Mouse (Mus musculus): Measurements from ENCODE around the gene Suco. TPM values are rescaled to one million over a fixed set of nuclear protein-coding genes. Genes with fewer than 3 reads are reported as not detected.

Suco gene
- total and polyA plus RNA-seq, 3 experiments: 6.4 to 6.8 TPM; not detected in 1

DNA sequence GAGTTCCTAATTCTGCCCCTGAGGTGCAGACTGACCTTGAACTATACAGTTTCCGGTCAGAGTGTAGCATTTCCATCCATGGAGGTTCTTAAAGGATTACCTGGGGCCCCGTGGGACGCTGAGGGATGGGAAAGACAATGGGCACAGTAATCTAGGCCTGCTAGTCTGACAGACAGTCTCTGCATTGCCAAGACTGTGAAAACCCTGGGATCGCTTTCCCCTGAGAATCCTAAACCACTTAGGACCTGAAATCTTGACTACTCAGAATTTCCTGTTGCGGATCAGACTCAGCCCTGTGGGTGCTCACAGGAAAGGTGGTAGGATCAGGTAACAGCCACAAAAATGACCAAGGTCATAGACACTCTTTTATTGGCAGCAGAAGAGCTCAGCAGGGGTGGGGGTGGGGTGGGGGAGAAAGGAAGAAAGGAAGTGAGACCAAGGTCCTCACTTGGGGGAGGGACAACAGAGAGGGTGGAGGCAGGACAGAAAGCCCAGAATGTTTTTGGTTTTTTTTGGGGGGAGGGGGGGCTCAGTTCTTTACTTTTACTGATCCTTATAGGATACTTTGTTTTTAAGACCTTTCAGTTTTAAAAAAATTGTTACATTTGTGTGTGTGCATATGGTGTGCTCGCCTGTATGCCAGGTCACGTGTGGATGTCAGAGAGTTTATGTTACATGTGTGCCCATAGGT lies 42.3 kb upstream of the Suco start:
- no peak for DNase-seq (ENCODE audit: low read depth, low spot score)
- peaks cover 3 to 6% of the 10 kb centered on the region in 2 experiments; a peak in 3 of 4 replicates for H3K27me3 ChIP-seq (ENCODE audit: control insufficient read depth in 1 of 2, insufficient read depth in 2 of 2, low read length in 2 of 2)
- no peaks in the 10 kb centered on the region for H3K79me2 ChIP-seq (ENCODE audit: control insufficient read depth, insufficient read depth, low read length, poor library complexity)
- H3K27ac ChIP-seq (ENCODE audit: control insufficient read depth, low read depth, low read length): no peak overlapping the region
- no peak overlapping the region for H3K4me3 ChIP-seq (ENCODE audit: control insufficient read depth in 1 of 2, insufficient read depth in 1 of 2, low read depth in 2 of 2, low read length in 2 of 2)
- H3K9ac ChIP-seq (ENCODE audit: control insufficient read depth, low read depth, low read length, poor library complexity, severe bottlenecking): no peak overlapping the region
- H3K36me3 ChIP-seq (ENCODE audit: control insufficient read depth in 1 of 2, insufficient read depth in 2 of 2, low read length in 2 of 2): no peaks in the 10 kb centered on the region
- no peaks in the 10 kb centered on the region for H3K9me3 ChIP-seq (replicated peaks; ENCODE audit: insufficient read depth, low read length)
- no peaks in the 10 kb centered on the region for H3K4me1 ChIP-seq (ENCODE audit: control insufficient read depth in 1 of 2, insufficient read depth in 2 of 2, low read length in 2 of 2)
- TF ChIP-seq POLR2AphosphoS5 (IDR thresholded peaks at IDR 0.05; ENCODE audit: borderline replicate concordance, low read depth, low read length) (no peak), MYB (IDR thresholded peaks at IDR 0.05; ENCODE audit: low read depth, low read length) (no peak), RAD21 (IDR thresholded peaks at IDR 0.05; ENCODE audit: low read depth, low read length) (no peak), KAT2A (conservative IDR thresholded peaks at IDR 0.05; ENCODE audit: low read depth, low read length) (no peak), HCFC1 (IDR thresholded peaks at IDR 0.05; ENCODE audit: low read depth, low read length) (no peak), BHLHE40 (IDR thresholded peaks at IDR 0.05; ENCODE audit: borderline replicate concordance, low read depth, low read length) (no peak), POLR2A (IDR thresholded peaks at IDR 0.05; ENCODE audit: control insufficient read depth in 1 of 2, insufficient read depth in 1 of 2, low read depth in 1 of 2, low read length in 2 of 2, poor library complexity in 1 of 2) (no peak), USF2 (IDR thresholded peaks at IDR 0.05; ENCODE audit: borderline replicate concordance in 1 of 2, insufficient read depth in 1 of 2, low read depth in 1 of 2, low read length in 2 of 2) (no peak), ETS1 (IDR thresholded peaks at IDR 0.05; ENCODE audit: low read depth, low read length) (no peak), EP300 (IDR thresholded peaks at IDR 0.05; ENCODE audit: low read depth in 1 of 2, low read length in 2 of 2) (no peak), NELFE (IDR thresholded peaks at IDR 0.05; ENCODE audit: low read depth, low read length) (no peak), NRF1 (IDR thresholded peaks at IDR 0.05; ENCODE audit: insufficient read depth, low read depth, low read length, poor library complexity, severe bottlenecking) (no peak)

DNA sequence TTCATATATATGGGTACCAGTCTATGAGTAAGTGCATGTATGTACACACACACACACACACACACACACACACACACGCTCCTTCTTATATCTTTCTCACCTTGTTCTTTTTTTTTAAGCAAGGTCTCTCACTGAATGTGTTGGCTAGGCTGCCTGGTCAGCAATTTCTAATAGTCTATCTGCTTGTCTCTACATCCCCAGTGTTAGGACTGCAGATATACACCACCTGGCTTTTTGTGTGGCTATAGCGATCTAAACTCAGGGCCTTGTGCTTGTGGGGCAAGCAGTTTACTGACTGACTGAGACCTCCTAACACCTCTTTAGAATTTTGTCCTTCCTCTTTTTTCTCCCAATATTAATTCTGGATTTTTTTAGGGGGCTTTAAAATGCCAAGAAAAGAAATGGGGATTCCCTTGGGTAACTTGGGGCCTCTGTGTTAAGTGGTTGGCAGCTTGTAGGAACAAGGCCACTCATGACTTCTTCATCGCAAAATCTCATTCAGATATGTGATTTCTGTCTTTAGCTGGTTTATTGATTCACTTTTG lies 41.5 kb upstream of the Suco start:
- no peaks in the 10 kb centered on the region for H3K9me3 ChIP-seq (replicated peaks; ENCODE audit: insufficient read depth, low read length)
- TF ChIP-seq MEF2A (IDR thresholded peaks at IDR 0.05; ENCODE audit: extremely low read depth, insufficient replicate concordance, low read depth, low read length, poor library complexity, severe bottlenecking) (no peak), POLR2AphosphoS2 (IDR thresholded peaks at IDR 0.05; ENCODE audit: low read length) (no peak), MAX (IDR thresholded peaks at IDR 0.05; ENCODE audit: low read length) (no peak), MAZ (IDR thresholded peaks at IDR 0.05; ENCODE audit: low read depth, low read length) (no peak)
- H3K79me2 ChIP-seq (ENCODE audit: control insufficient read depth, insufficient read depth, low read length, poor library complexity): no peaks in the 10 kb centered on the region
- H3K9ac ChIP-seq (ENCODE audit: control insufficient read depth, low read depth, low read length, poor library complexity, severe bottlenecking): no peak overlapping the region
- no peak overlapping the region for H3K27ac ChIP-seq (ENCODE audit: control insufficient read depth, low read depth, low read length)
- H3K27me3 ChIP-seq (ENCODE audit: control insufficient read depth in 1 of 2, insufficient read depth in 2 of 2, low read length in 2 of 2): peaks cover 3 to 6% of the 10 kb centered on the region in 2 experiments; a peak in 3 of 4 replicates
- H3K4me3 ChIP-seq (ENCODE audit: control insufficient read depth in 1 of 2, insufficient read depth in 1 of 2, low read depth in 2 of 2, low read length in 2 of 2): no peak overlapping the region
- H3K4me1 ChIP-seq (ENCODE audit: control insufficient read depth in 1 of 2, insufficient read depth in 2 of 2, low read length in 2 of 2): no peaks in the 10 kb centered on the region
- DNase-seq (ENCODE audit: low read depth, low spot score): no peak
- no peaks in the 10 kb centered on the region for H3K36me3 ChIP-seq (ENCODE audit: control insufficient read depth in 1 of 2, insufficient read depth in 2 of 2, low read length in 2 of 2)

Measured in MEL (cell line).